Mouse (Mus musculus) neural tube, embryonic 13.5 days (tissue): Measurements from ENCODE around the gene Cadm3. TPM values are rescaled to one million over a fixed set of nuclear protein-coding genes. Genes with fewer than 3 reads are reported as not detected.
A peak's percentile ranks its signal among the peaks of the same experiment; 100 is the strongest.

Experiments
- ATAC-seq: fragments of 200-750 bp; cut with Nextera tagmentation; 2 replicates; pipeline ENCODE4 v1.8.0; 2017; ENCODE audit warnings: low read depth, mild to moderate bottlenecking, moderate TSS enrichment, moderate library complexity
- H3K27ac ChIP-seq: fragments of 300-500 bp; sonication (generic); replicated peaks from 2 replicates; pipeline ENCODE4 v1.5.1; 2015; ENCODE audit warnings: moderate library complexity, mild to moderate bottlenecking, inconsistent platforms
- H3K27me3 ChIP-seq: fragments of 300-500 bp; sonication (generic); 2 replicates; pipeline ENCODE4 v1.6.1; 2015; ENCODE audit warnings: mild to moderate bottlenecking, inconsistent platforms
- H3K36me3 ChIP-seq: fragments of 300-500 bp; sonication (generic); 2 replicates; pipeline ENCODE4 v1.6.1; 2015; ENCODE audit warnings: mild to moderate bottlenecking, inconsistent platforms
- H3K4me1 ChIP-seq: fragments of 300-500 bp; sonication (generic); replicated peaks from 2 replicates; pipeline ENCODE4 v1.6.1; 2015; ENCODE audit warnings: inconsistent platforms
- H3K4me2 ChIP-seq: fragments of 300-500 bp; sonication (generic); 2 replicates; pipeline ENCODE4 v1.6.1; 2015; ENCODE audit warnings: inconsistent platforms, mild to moderate bottlenecking, moderate library complexity
- H3K4me3 ChIP-seq: fragments of 300-500 bp; sonication (generic); 2 replicates; pipeline ENCODE4 v1.5.1; 2015; ENCODE audit warnings: mild to moderate bottlenecking, inconsistent platforms
- H3K9ac ChIP-seq: fragments of 300-500 bp; sonication (generic); 2 replicates; pipeline ENCODE4 v1.6.1; 2015; ENCODE audit warnings: moderate library complexity, mild to moderate bottlenecking, inconsistent platforms
- H3K9me3 ChIP-seq: fragments of 300-500 bp; sonication (generic); 2 replicates; pipeline ENCODE4 v1.6.1; 2016; ENCODE audit warnings: inconsistent platforms
- WGBS: fragments of 180-500 bp; shearing (Covaris S2); methylation state at CpG from one replicate; pipeline ENCODE4 v1.1.7; 2015; 5-methylcytosine and 5-hydroxymethylcytosine counted together
- polyA plus RNA-seq: library from polyadenylated mRNA; unstranded; fragments of >200 nt; fragmentation: Nextera tagmentation; extraction: Ambion mirVana; gene quantifications from 2 replicates; pipeline ENCODE4 v1.2.1, GENCODE M21; 2015

Gene Cadm3
- polyA plus RNA-seq, 1 experiment from 2014 or later, result 53.6 TPM

DNA sequence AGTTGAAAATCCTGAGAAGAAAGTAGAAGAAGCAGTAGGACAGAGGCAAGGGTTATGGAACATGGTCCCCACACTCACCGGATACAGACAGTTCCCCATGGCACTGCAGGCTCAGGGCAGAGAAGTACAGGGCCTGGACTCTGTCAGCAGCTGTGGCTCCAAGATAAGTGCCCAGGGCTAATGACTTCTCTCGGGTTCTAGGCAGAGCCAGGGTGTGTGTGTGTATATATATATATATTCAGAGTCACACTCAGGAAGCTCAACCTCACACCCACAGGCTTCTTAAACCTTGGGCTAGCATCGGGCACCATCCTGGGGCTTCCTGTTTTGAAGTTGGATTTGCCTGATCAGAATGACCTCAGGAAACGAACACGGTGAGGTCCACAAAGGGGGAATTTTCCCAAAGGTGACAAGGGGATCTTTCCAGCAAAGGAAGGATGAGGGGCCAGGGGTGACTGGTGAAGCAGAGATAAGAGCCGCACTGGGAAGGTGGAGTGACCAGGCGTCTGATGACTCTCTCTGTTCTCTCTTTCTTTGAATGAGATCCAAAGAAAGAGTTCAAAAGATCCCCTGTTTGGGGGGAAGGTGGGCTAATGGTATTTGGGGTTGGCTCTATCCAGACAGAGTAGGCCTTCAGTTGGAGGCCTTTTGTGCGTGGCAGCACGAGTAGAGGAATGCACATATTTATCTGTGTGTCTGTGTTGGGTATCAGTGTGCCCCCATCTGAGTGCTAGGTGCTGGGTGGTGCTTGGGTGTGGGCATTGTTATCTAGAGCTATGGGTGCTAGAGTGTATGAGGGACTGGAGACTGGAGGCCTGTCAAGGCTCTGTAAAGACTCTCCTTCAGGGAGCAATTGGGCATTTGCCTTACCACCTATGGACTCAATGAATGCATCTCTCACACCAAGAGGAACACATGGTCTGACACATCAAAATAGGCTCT, 33.9 kb downstream of the Cadm3 start, which contains the start of gene Ackr1:
Ackr1 (minus strand) TSS at position 439 of the 942 bp plus-strand sequence.
- Histone ChIP-seq H3K36me3 (peaks cover 34% of the 10 kb centered on the region), H3K27me3 (no peaks in the 10 kb centered on the region), H3K4me3 (no peak within 1 kb of the TSS), H3K9me3 (no peaks in the 10 kb centered on the region), H3K27ac (no peak within 1 kb of the TSS), H3K4me2 (no peak within 1 kb of the TSS), H3K4me1 (peaks cover 22% of the 10 kb centered on the region), H3K9ac (no peak within 1 kb of the TSS)
- WGBS, result 73% methylated on average over 9 of the region's 9 CpGs
- no peak for ATAC-seq

GRCm38 (mm10) chr1:173332418-173332817, 35.1 kb downstream of the Cadm3 start:
- H3K4me1 ChIP-seq, result peaks cover 26% of the 10 kb centered on the region
- H3K4me2 ChIP-seq, result no peak overlapping the region
- 89% methylated on average over 5 of the region's 5 CpGs for WGBS
- H3K27me3 ChIP-seq, result no peaks in the 10 kb centered on the region
- no peak overlapping the region for H3K9ac ChIP-seq
- H3K36me3 ChIP-seq, result peaks cover 22% of the 10 kb centered on the region
- H3K4me3 ChIP-seq, result no peak overlapping the region
- H3K27ac ChIP-seq, result no peak overlapping the region
- no peaks in the 10 kb centered on the region for H3K9me3 ChIP-seq
- no peak for ATAC-seq

- WGBS, result 63% methylated on average over 5 of the region's 5 CpGs
- Histone ChIP-seq H3K27ac (peak overlapping the region; percentile 28; the same call in 1 of the 2 replicates), H3K9me3 (no peaks in the 10 kb centered on the region), H3K9ac (no peak overlapping the region), H3K36me3 (no peaks in the 10 kb centered on the region), H3K27me3 (no peaks in the 10 kb centered on the region), H3K4me1 (peaks cover 20% of the 10 kb centered on the region), H3K4me3 (no peak overlapping the region), H3K4me2 (no peak overlapping the region)
- ATAC-seq, result 0 out of 2 replicates have a peak, but pooled peaks have one; percentile 9
Measured at GRCm38 (mm10) chr1:173329743-173330142, 37.8 kb downstream of the Cadm3 start.

DNA sequence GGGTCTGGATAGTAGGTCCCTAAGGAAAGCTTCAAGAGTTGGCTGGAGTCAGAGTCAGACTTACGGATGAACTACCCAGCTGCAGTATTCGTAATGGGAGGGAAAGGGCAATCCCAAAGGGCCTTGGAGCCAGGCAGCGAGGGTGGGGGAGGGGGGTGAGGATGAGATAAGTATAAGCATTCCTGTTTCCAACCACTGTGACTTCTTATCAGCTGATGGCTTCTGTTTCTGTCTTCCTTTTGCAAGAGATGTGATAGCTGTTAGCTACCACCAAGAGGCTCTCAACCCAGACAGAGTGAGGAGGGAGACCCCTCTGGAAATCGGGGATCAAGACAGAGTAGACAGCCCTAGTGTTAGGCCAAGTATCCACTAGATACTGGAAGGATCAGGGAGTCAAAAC, 38.3 kb downstream of the Cadm3 start:
- Histone ChIP-seq H3K27me3 (no peaks in the 10 kb centered on the region), H3K4me1 (peaks cover 20% of the 10 kb centered on the region), H3K4me3 (no peak overlapping the region), H3K27ac (peak overlapping the region; percentile 61), H3K36me3 (no peaks in the 10 kb centered on the region), H3K4me2 (no peak overlapping the region), H3K9ac (no peak overlapping the region), H3K9me3 (no peaks in the 10 kb centered on the region)
- 42% methylated on average over 4 of the region's 4 CpGs for WGBS
- peak; percentile 3; the same call in 1 of the 2 replicates for ATAC-seq

GRCm38 (mm10) chr1:173328446-173328845, 39.0 kb downstream of the Cadm3 start:
- Histone ChIP-seq H3K4me2 (no peak overlapping the region), H3K9ac (no peak overlapping the region), H3K27me3 (no peaks in the 10 kb centered on the region), H3K4me3 (no peak overlapping the region), H3K27ac (no peak overlapping the region; the same call in 1 of the 2 replicates), H3K4me1 (peaks cover 20% of the 10 kb centered on the region), H3K36me3 (no peaks in the 10 kb centered on the region), H3K9me3 (no peaks in the 10 kb centered on the region)
- ATAC-seq, result no peak
- WGBS, result 42% methylated on average over 8 of the region's 8 CpGs

DNA sequence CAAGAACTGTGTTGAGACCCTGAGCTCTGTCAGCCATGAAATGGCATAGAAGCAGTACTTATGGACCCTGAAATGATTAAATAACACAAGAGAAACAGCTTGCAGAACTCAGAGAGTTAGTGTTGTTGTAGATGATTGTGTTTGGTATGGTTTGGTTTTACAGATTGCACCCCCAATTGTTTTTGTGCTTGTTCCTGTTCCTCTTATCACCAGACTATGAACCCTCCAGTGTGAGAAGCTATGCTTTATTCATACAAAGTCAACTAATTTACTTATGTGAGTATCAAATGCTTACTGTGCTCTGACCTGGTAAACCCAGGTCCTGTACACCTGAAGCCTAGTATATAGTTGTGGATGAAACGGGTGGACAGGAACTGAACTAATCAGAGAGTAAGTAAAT, 40.9 kb downstream of the Cadm3 start:
- H3K27ac ChIP-seq, result no peak overlapping the region
- no peak overlapping the region for H3K4me2 ChIP-seq
- peaks cover 28% of the 10 kb centered on the region for H3K4me1 ChIP-seq
- no peaks in the 10 kb centered on the region for H3K36me3 ChIP-seq
- ATAC-seq, result no peak
- H3K9me3 ChIP-seq, result no peaks in the 10 kb centered on the region
- H3K27me3 ChIP-seq, result no peaks in the 10 kb centered on the region
- H3K4me3 ChIP-seq, result no peak overlapping the region
- H3K9ac ChIP-seq, result no peak overlapping the region
- WGBS, result 79% methylated on average over 1 of the region's 1 CpGs

GRCm38 (mm10) chr1:173325395-173325794, 42.1 kb downstream of the Cadm3 start:
- no peak overlapping the region for H3K9ac ChIP-seq
- H3K27me3 ChIP-seq, result no peaks in the 10 kb centered on the region
- no peak for ATAC-seq
- no peaks in the 10 kb centered on the region for H3K36me3 ChIP-seq
- no peak overlapping the region for H3K4me3 ChIP-seq
- no peaks in the 10 kb centered on the region for H3K9me3 ChIP-seq
- H3K4me2 ChIP-seq, result no peak overlapping the region
- H3K27ac ChIP-seq, result no peak overlapping the region
- peaks cover 30% of the 10 kb centered on the region for H3K4me1 ChIP-seq
- WGBS, result 100% methylated on average over 1 of the region's 1 CpGs

DNA sequence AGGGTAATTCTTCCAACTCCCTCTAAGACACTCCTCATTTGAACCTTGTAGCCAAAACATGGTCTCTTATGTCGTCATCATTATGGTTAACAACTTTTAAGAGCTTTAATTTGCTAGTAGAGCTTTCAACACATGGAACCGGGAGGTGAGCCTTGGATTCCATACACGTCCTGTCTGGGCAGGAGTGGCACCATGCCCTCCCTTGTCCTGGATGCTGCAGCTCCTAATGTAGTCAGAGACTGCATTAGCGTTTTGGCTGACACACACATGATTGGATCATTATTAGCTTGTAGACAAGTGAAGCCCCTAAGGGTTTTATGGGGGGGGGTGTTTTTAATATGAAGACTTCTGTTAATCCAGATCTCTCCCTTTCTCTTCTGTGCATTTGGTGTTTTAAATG, 42.5 kb downstream of the Cadm3 start:
- no peak for ATAC-seq
- WGBS, result 70% methylated on average over 4 of the region's 4 CpGs

DNA sequence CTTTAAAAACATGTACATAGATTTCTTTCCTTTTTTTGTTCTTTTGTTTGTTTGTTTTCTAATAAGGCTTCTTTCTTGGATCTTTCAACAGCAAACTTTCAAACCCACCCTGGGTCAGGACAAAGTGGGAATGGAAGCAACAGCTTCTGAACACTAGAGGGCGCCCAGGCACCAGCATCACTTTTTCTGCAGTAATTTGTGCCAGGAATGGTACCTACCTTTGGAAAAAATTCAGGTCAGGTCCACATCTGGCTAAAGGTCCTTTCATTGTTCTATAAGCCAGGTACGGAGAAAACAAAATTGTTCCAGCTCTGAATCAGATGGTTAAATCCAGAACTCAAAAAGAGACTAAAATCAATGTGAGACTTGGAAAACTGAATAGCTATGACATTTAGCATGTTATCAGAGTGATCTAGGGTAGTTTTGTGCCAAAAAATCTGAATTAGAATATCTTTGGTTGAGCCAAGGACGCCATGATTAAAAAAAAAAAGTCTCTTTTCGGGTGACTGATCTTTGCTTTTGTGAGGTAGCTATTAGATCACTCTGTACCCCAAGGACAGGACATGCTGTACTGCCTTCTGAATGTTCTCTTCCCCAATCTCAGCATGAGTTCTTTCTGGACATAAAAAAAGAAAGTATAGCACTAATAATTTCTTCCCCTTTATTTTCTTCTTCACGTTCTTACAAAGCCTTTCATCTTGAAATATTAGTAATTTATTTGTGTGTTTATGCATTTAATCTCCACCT, 43.5 kb downstream of the Cadm3 start:
- Histone ChIP-seq H3K9ac (no peak overlapping the region), H3K27me3 (no peaks in the 10 kb centered on the region), H3K4me2 (no peak overlapping the region), H3K4me3 (no peak overlapping the region), H3K27ac (no peak overlapping the region), H3K36me3 (no peaks in the 10 kb centered on the region), H3K9me3 (no peaks in the 10 kb centered on the region), H3K4me1 (peaks cover 22% of the 10 kb centered on the region)
- ATAC-seq, result no peak
- WGBS, result 29% methylated on average over 5 of the region's 5 CpGs

More for the DNA sequence above, 42.5 kb downstream of the Cadm3 start:
- H3K4me2 ChIP-seq, result no peak overlapping the region
- H3K9me3 ChIP-seq, result no peaks in the 10 kb centered on the region
- H3K36me3 ChIP-seq, result no peaks in the 10 kb centered on the region
- no peak overlapping the region for H3K4me3 ChIP-seq
- H3K27ac ChIP-seq, result no peak overlapping the region
- no peaks in the 10 kb centered on the region for H3K27me3 ChIP-seq
- H3K9ac ChIP-seq, result no peak overlapping the region
- peaks cover 26% of the 10 kb centered on the region for H3K4me1 ChIP-seq

- ATAC-seq, result no peak
- 70% methylated on average over 6 of the region's 6 CpGs for WGBS
- peak overlapping the region; percentile 38; the same call in 1 of the 2 replicates for H3K27ac ChIP-seq
- H3K4me1 ChIP-seq, result peaks cover 13% of the 10 kb centered on the region
- no peaks in the 10 kb centered on the region for H3K9me3 ChIP-seq
- no peaks in the 10 kb centered on the region for H3K27me3 ChIP-seq
- H3K9ac ChIP-seq, result no peak overlapping the region
- no peak overlapping the region for H3K4me3 ChIP-seq
- H3K4me2 ChIP-seq, result no peak overlapping the region
- no peaks in the 10 kb centered on the region for H3K36me3 ChIP-seq
Measured at GRCm38 (mm10) chr1:173322249-173322627, 45.3 kb downstream of the Cadm3 start.

GRCm38 (mm10) chr1:173321593-173322248, 45.8 kb downstream of the Cadm3 start:
- peak; percentile 74; the same call in 1 of the 2 replicates for ATAC-seq
- no peaks in the 10 kb centered on the region for H3K36me3 ChIP-seq
- H3K9ac ChIP-seq, result no peak overlapping the region
- no peaks in the 10 kb centered on the region for H3K27me3 ChIP-seq
- no peak overlapping the region for H3K4me2 ChIP-seq
- H3K9me3 ChIP-seq, result no peaks in the 10 kb centered on the region
- peaks cover 13% of the 10 kb centered on the region for H3K4me1 ChIP-seq
- H3K4me3 ChIP-seq, result no peak overlapping the region
- H3K27ac ChIP-seq, result peak overlapping the region; percentile 38; the same call in 1 of the 2 replicates
- WGBS, result 37% methylated on average over 8 of the region's 8 CpGs
